Mouse (Mus musculus): ENCODE results near the gene Apobec4. TPM values are rescaled to one million over a fixed set of nuclear protein-coding genes. Genes with fewer than 3 reads are reported as not detected.

The Apobec4 gene
- total RNA-seq (2014; rRNA removed; ENCODE audit: low replicate concordance): not detected in 2 replicates
- polyA plus RNA-seq (2015; fragmentation: Nextera tagmentation; extraction: Ambion mirVana): not detected in 2 replicates

DNA sequence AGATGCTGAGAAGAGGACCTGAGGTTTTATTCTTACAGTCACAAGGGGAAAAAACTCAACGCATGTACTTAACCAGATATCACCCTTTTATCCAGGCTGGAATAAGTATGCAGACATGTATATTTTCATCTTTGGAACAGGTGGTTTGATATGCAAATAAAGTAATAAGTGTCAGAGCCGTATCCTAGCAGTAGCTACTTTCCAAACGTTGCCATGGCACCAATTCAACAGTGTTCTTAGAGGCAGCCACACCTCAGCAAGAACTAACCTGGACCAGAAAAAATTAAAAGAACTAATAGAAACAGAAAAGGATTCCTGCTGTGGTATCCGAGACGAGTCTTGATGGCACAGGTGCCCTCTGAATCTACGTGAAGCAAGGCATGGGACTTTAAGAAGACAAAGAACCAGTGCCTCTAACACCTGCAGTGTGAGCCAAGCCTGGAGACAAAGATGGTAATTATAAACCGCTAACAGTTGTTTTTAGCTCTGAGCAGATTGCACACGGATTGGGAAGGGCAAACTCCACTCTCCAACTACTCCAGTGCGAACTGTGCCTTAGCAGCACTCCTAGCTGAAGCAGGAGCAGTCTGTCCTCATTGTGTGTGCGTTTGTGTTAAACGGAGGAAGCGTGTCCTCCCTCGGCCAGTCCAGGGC is at the start of gene Apobec4:
Gene Apobec4 (plus strand): TSS at position 240 of the 654 bp plus-strand sequence.
- Histone ChIP-seq H3K27ac (ENCODE audit: low read depth) (no peak within 1 kb of the TSS), H3K4me2 (ENCODE audit: low read depth, low read length) (no peak within 1 kb of the TSS), H3K36me3 (replicated peaks; ENCODE audit: control insufficient read depth, insufficient read depth, low read length) (no peaks in the 10 kb centered on the region), H3K9me3 (replicated peaks; ENCODE audit: control insufficient read depth, low read length) (no peaks in the 10 kb centered on the region), H3K27me3 (ENCODE audit: control insufficient read depth, insufficient read depth, low read length) (no peaks in the 10 kb centered on the region), H3K4me3 (ENCODE audit: low read depth, low read length) (no peak within 1 kb of the TSS), H3K9ac (replicated peaks; ENCODE audit: low read depth, low read length) (no peak within 1 kb of the TSS), H3K4me1 (ENCODE audit: control insufficient read depth, insufficient read depth) (no peaks in the 10 kb centered on the region)
- ATAC-seq (ENCODE audit: insufficient read depth, low read depth) (no peak), DNase-seq (ENCODE audit: low spot score) (no peak)
- TF ChIP-seq CTCF (IDR thresholded peaks at IDR 0.05; ENCODE audit: low read depth): no peak
- no peak for TF ChIP-seq EP300 (IDR thresholded peaks at IDR 0.05; ENCODE audit: low read depth)
- WGBS: 57% methylated on average over 13 of the region's 13 CpGs

DNA sequence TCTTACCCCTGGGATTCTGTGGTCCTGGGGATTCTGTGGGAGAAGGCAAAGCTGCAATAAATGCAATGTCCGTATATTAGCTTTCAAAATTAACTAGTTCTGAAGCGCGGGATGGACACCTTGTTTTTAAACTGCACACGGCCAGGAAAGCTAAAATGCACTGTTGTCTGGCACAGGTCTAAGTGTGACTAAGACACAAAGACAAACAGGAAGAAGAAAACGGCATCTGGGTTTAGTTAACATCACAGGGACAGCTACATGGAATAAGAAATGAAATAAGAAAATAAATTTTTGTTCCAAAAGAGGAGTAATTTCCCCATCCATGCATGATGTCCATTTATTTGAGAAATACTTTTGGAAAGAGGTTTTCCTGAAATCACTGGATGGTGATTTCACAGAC is 49.3 kb upstream of the Apobec4 start:
- Histone ChIP-seq H3K4me3 (ENCODE audit: low read depth, low read length) (no peak overlapping the region), H3K9ac (replicated peaks; ENCODE audit: low read depth, low read length) (no peak overlapping the region), H3K4me1 (ENCODE audit: control insufficient read depth, insufficient read depth) (peaks cover 10% of the 10 kb centered on the region; the same call in 1 of the 2 replicates), H3K36me3 (replicated peaks; ENCODE audit: control insufficient read depth, insufficient read depth, low read length) (no peaks in the 10 kb centered on the region), H3K27me3 (ENCODE audit: control insufficient read depth, insufficient read depth, low read length) (no peaks in the 10 kb centered on the region), H3K9me3 (replicated peaks; ENCODE audit: control insufficient read depth, low read length) (no peaks in the 10 kb centered on the region), H3K27ac (ENCODE audit: low read depth) (no peak overlapping the region), H3K4me2 (ENCODE audit: low read depth, low read length) (no peak overlapping the region)
- no peak for TF ChIP-seq CTCF (IDR thresholded peaks at IDR 0.05; ENCODE audit: low read depth)
- TF ChIP-seq EP300 (IDR thresholded peaks at IDR 0.05; ENCODE audit: low read depth): no peak
- no peak for DNase-seq (ENCODE audit: low spot score)
- WGBS: 87% methylated on average over 5 of the region's 5 CpGs
- no peak for ATAC-seq (ENCODE audit: insufficient read depth, low read depth)

DNA sequence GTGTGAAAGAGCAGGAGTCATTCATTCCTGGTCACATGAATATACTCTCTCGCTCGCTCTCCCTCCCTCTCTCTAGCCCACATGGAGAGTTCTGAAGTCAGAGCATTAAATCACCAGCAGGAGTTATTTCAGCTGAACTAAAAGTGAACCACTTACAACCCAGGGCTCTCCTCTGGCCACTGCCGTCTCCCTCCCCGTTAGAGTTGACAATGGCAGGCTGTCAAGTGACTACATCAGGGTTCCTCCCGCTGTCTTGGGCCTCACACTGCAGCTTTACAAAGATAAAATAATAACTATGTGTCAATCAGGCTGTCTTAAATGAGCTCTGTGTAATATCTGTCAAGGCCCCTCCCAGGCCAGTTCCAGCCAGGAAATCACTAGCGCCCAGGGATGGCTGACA is 47.4 kb upstream of the Apobec4 start:
- peaks cover 10% of the 10 kb centered on the region; the same call in 1 of the 2 replicates for H3K4me1 ChIP-seq (ENCODE audit: control insufficient read depth, insufficient read depth)
- H3K27me3 ChIP-seq (ENCODE audit: control insufficient read depth, insufficient read depth, low read length): no peaks in the 10 kb centered on the region
- H3K27ac ChIP-seq (ENCODE audit: low read depth): peak overlapping the region; percentile 61
- peak; percentile 80 for DNase-seq (ENCODE audit: low spot score)
- H3K4me2 ChIP-seq (ENCODE audit: low read depth, low read length): peak overlapping the region; percentile 5
- peak; percentile 87 for ATAC-seq (ENCODE audit: insufficient read depth, low read depth)
- no peaks in the 10 kb centered on the region for H3K9me3 ChIP-seq (replicated peaks; ENCODE audit: control insufficient read depth, low read length)
- no peak overlapping the region for H3K9ac ChIP-seq (replicated peaks; ENCODE audit: low read depth, low read length)
- H3K4me3 ChIP-seq (ENCODE audit: low read depth, low read length): no peak overlapping the region
- WGBS: 21% methylated on average over 6 of the region's 6 CpGs
- H3K36me3 ChIP-seq (replicated peaks; ENCODE audit: control insufficient read depth, insufficient read depth, low read length): no peaks in the 10 kb centered on the region
- no peak for TF ChIP-seq EP300 (IDR thresholded peaks at IDR 0.05; ENCODE audit: low read depth)
- 0 out of 2 replicates have a peak, but pooled peaks have one; percentile 19 for TF ChIP-seq CTCF (IDR thresholded peaks at IDR 0.05; ENCODE audit: low read depth)

DNA sequence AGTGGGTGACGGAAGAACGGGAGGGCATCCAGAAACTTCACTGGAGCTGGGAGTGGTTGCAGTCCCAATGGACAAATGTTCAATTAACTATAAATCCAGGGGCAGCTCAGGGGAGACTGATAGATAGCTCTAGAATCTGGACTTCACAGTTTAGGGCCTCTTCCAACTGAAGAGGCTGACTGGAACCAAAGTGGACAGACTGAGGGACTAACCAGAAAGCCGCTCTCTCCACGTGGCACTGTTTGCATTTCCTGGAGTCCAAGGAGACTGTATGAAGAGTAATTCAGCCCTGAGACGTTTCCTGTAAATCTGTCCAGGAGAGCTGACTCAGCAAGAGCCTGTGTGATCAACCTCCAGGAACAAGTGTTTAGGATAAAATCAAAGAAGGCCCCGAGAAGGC is 46.4 kb upstream of the Apobec4 start:
- ATAC-seq (ENCODE audit: insufficient read depth, low read depth) (no peak), DNase-seq (ENCODE audit: low spot score) (no peak)
- TF ChIP-seq EP300 (IDR thresholded peaks at IDR 0.05; ENCODE audit: low read depth) (no peak), CTCF (IDR thresholded peaks at IDR 0.05; ENCODE audit: low read depth) (no peak)
- Histone ChIP-seq H3K9me3 (replicated peaks; ENCODE audit: control insufficient read depth, low read length) (no peaks in the 10 kb centered on the region), H3K4me2 (ENCODE audit: low read depth, low read length) (no peak overlapping the region), H3K4me3 (ENCODE audit: low read depth, low read length) (no peak overlapping the region), H3K9ac (replicated peaks; ENCODE audit: low read depth, low read length) (no peak overlapping the region; the same call in 1 of the 2 replicates), H3K27me3 (ENCODE audit: control insufficient read depth, insufficient read depth, low read length) (no peaks in the 10 kb centered on the region), H3K4me1 (ENCODE audit: control insufficient read depth, insufficient read depth) (peaks cover 10% of the 10 kb centered on the region; the same call in 1 of the 2 replicates), H3K36me3 (replicated peaks; ENCODE audit: control insufficient read depth, insufficient read depth, low read length) (no peaks in the 10 kb centered on the region), H3K27ac (ENCODE audit: low read depth) (peak overlapping the region; percentile 40; the same call in 1 of the 2 replicates)
- 49% methylated on average over 6 of the region's 6 CpGs for WGBS

DNA sequence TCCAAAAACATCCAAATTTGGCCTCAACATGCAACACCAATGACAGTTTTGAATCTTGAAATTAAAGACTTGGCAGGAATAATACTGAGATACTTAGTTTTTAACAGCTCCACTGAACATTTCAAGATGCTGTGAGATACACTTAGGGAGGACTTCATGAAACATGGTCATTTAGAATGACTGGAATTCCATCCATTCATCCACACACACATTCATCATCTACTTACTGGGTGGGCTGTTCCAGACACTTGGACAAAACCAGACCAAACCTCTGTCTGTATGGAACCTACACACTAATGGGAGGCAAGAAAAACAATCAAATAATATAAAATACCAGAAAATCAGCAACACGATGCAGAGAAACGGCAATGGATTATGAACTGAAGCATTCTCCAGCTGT is 42.8 kb upstream of the Apobec4 start:
- Histone ChIP-seq H3K27ac (ENCODE audit: low read depth) (no peak overlapping the region), H3K4me1 (ENCODE audit: control insufficient read depth, insufficient read depth) (peaks cover 9% of the 10 kb centered on the region; the same call in 1 of the 2 replicates), H3K4me2 (ENCODE audit: low read depth, low read length) (no peak overlapping the region), H3K9ac (replicated peaks; ENCODE audit: low read depth, low read length) (no peak overlapping the region), H3K9me3 (replicated peaks; ENCODE audit: control insufficient read depth, low read length) (no peaks in the 10 kb centered on the region), H3K4me3 (ENCODE audit: low read depth, low read length) (no peak overlapping the region), H3K36me3 (replicated peaks; ENCODE audit: control insufficient read depth, insufficient read depth, low read length) (no peaks in the 10 kb centered on the region), H3K27me3 (ENCODE audit: control insufficient read depth, insufficient read depth, low read length) (no peaks in the 10 kb centered on the region)
- ATAC-seq (ENCODE audit: insufficient read depth, low read depth): no peak
- TF ChIP-seq CTCF (IDR thresholded peaks at IDR 0.05; ENCODE audit: low read depth): no peak
- TF ChIP-seq EP300 (IDR thresholded peaks at IDR 0.05; ENCODE audit: low read depth): no peak
- WGBS: 71% methylated on average over 2 of the region's 2 CpGs
- no peak for DNase-seq (ENCODE audit: low spot score)
